Mouse (Mus musculus) spleen, postnatal 36 days (tissue): ENCODE measurements around the gene Uba7.
"Not testable (repeated sequence)": the region's sequence is repeated elsewhere in the genome, so short reads cannot be mapped to it uniquely, and the experiment has no call there.

ENCODE experiments used
- DNase-seq, 2 experiments: peaks; one replicate each; pipeline ENCODE4 v3.0.0; 2022; ENCODE audit warnings: low spot score in 2 of 2, mixed read lengths in 1 of 2

Gene Uba7

DNA sequence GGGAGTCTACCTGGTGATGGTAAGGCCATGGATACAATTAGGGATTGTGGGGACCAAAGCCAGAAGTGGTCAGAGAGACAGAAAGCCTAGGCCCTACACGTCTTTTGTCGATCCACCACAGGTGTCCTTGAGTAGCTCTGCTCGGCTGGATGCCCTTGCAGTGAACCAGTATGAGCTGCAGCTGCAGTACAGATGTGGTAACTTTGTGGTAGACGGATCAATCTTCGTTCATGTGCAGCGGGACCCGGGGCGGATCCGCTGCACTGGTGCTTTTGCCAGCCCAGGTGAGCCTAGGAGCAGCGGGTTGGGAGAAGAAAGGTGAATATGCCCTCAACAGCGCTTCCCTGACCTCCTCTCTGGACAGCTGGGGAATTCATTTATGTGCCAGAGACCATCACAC is 17.7 kb downstream of the Uba7 start:
- DNase-seq, result no peak

DNA sequence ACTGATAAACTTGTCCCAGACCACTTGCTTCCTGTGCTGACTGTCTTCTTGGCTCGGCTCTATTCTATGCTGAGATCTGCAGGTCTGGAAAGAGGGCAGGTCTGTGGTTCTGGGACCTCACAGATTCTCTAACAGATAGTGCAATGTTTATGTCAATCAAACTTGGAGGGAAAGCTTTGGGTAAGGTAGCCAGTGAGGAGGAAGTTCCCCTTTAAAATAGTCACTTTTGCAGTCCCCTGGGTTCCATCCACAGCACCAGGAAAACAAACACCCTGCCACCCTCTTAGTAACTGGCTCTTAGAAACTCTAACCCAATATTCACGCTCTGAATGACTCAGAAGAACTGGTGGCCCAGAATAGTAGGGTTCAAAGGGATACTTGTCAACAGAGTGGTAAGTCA is 19.2 kb downstream of the Uba7 start:
- DNase-seq, result no peak

DNA sequence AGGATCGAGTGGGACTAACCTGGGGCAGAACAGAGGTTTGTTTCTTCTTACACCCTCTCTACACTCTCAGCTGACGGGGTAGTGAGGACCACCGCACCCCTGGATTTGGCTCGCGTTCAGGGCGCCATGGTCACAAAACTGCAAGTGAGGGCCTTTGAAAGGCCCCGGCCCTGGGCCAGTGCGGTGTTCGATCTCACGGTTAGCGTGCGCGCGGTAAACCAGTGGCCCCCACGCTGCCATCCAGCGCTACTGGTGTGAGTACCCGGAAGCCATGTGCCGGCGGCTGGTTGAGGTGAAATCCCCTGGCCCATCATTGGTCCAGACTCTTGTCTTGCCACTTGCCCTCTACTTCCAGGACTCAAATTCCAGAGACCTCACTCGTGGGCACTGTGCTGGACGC is 20.2 kb downstream of the Uba7 start:
- no peak for DNase-seq

DNA sequence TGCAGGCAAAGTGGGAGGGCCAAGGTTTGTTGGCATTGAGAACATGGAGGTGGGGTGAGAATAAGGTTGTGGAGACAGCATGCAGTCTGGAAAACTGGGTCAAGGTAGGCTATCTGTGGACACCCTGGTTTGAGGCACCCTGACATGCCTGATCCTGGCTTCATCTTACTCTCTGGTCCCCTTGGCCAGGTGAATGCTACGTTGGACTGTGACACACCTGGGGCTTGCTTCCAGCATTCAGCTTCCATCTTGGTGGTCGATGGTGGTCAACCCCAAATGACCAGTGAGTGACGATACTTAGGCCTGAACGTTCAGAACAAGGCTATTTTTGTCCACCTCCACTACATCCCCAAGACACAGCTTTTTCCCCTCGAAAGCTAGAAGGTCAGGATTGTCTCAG is 20.7 kb downstream of the Uba7 start, which contains the start of gene Gm20662:
Gm20662 (plus strand) TSS at position 301 of the 400 bp plus-strand sequence.
- no peak for DNase-seq

DNA sequence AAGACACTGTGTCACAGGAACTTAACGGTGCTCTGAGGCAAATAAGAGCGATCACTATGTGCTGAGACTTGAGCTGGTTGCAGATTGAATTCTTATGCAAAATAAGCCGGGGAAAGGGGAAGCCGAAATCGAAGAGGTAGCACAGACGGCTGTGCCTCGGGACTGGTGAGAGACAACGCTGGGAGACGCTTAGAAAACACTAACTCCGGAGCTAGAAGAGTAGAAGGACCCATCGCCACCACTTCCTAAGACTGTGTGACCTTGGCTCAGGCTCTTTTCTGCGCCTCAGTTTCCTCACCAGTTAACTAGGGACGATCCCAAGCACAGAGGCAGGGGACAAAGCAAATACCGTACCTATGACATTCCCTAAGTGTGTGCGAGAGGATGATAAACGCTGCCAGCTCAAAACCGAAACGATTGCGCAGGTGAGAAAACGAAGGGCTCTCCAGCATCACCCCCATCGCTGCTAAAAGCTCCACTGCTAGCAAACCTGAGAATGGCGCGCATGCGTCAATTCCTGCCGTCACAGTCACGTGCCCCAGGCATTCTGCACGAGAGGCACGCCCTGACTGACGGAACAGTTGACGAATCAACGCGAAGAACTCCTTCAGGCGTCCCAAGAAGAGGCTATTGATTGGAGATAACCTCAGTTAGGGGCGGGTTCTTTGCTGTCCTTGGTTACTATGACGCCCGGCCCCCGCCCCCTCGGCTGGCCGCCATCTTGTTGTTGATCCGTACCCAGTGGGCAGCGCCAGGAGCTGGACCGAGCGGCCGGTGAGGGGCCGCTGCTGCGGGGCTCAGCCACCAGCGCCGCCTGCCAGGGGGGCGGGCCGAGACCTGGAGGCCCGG is 26.8 kb downstream of the Uba7 start, which contains the start of gene Ip6k1:
Ip6k1 (plus strand) TSS at position 580 of the 849 bp plus-strand sequence.
- DNase-seq, result peak; percentile 100

DNA sequence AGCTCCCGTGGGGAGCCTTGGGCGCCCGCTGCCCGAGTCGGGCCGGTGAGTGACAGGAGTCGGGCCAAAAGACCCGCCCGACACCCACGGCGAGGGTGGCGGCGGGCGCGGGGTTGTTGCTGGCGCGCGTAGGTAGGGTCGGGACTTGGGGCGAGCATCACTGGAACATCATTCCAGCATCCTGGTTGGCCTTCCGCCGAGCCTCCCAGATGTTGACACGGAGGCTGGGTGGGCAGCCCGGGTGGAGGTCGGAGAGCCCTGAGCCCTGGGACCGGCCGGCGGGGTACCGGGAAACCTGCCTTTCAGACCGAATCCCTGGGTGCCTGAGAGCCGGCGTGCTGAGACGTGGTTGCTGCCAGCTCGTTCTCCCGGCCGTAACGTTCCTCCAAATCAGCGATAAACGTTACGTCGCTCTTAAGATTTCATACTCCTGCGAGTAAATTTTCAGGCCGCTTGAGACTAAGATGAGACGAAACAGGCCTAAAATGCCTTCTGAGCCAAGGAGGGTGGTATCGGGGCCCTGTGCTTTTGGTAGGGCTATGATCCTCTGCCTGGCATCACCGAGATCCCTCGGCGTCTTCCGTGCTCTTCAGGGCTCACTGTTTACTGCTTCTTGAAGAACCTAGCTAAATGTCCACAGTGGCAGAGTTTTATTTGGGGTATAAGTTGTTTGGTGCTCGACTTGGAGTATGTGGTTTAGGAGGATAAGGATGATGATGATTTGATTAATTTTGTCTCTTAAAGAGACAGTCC is 27.6 kb downstream of the Uba7 start:
- DNase-seq, result no peak

DNA sequence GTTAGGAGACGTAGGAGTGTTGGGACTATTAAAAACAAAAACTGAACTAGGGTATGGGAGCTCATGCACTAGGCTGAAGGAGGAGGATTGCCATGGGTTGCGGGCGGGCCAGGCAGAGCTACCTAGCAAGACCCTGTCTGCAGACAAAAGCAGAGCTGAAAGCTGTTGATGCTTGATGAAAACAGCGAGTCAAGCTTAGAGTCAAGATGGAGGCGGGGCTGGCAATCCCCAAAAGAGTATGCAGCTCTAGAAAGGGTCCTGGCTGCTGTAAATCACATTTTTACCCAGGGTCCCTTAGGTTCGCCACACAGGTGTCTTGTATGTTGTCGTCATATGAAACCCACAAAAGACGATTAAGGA is 28.2 kb downstream of the Uba7 start:
- DNase-seq, result peak in 1 of 2 experiments; percentile 11

DNA sequence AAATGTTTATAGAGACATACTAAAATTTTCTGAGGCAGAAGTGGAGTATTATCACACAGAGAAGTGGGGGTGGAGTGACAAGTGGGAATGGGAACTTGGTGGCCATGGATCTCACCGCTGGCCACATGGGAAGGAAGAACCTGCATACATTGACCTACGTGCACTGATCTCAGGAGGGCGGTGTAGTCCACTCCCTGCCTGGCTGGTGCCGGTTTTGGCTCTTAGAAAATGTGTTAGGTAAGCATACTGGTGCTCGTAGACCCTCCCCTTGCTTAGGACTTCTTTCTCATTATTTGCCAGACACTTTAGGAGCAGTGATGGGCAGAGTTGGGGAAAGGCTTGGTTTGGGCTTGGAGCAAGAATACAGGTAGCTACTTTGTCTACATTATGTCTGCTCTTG is 32.7 kb downstream of the Uba7 start:
- DNase-seq, result no peak

DNA sequence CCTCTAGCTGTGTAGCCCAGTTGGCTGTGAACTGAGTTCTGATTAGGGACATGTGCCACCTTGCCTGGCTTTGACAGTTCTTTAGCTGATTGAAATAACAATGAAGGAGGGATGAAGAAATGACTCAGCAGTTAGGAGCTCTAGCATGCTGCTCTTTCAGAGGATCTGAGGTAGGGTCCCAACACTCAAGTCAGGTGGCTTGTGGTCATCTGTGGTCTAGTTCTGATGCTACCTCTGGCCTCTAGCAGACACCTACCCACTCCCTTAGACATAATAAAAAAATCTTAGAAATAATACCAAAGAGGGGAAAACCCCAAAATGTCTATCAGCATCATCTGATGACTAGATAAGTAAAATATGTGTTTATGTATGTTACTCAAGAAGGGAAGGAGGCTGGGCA is 35.1 kb downstream of the Uba7 start:
- DNase-seq, result no peak

DNA sequence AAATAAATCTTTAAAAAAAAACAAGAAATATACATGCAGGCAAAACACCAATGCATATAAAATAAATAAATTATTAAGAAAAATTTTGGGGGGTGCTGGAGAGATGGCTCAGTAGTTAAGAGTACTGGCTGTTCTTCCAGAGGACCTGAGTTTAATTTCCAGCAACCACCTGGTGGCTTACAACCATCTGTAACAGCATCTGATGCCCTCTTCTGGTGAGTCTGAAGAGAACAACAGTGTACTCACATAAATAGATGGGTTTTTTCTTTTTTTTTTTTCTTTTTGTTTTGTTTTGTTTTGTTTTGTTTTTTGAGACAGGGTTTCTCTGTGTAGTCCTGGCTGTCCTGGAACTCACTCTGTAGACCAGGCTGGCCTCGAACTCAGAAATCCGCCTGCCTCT is 38.3 kb downstream of the Uba7 start:
- DNase-seq, result not testable (repeated sequence)

DNA sequence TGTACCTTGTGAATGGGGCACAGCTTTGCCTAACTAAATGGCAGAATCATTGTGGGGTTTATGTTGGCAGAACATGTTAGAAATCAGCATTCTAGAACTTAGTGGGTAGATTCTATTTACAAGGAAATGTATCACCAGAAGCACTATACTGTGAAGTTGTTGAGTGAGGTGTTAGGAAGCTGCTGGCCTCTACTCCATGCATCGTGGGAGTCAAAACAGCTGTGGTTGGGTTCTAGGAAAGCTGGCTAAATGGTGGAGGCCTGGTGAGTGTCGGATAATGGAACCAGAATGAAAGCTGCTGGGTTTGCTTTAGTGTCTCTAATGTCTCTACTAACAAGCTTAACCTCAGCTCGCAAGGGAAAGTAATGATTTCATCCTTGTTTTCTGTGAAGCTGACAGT is 41.8 kb downstream of the Uba7 start:
- no peak for DNase-seq

DNA sequence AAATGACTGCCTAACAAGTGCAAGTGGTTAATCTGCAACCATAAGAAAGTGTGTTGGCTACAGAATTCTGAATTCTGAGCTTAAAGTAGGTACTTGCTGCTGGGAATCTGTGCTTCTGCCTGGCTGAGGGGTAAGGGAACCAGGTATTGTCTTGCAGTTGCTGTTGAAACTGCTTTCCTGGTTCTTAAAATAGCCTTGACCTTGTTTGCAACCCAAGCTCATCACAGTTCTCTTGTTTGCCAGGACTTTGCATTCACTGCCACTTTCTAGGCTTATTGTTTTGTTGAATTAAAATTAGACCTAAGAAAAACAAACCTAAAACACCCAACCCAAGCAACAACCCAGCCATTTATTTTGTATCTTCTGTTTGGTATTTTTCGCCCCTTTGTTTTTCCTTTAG is 45.4 kb downstream of the Uba7 start:
- no peak for DNase-seq

DNA sequence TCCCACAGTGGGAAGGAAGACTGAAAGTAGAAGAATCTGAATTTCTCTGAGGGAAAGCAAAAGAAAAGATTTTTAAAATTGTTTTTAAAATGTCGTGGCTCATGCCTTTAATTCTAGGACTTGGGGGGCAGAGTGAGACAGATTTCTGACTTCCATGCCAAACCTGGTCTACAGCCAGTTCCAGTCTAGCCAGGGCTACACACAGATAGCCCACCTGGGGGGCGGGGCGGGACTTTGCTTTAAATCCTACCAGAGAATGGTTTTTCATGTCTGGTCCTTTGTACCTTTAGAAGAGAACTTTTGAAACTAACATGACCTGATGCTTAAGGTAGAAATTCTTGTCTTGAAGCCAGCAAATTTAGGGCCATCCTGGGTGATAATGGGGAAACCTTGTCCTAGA is 47.9 kb downstream of the Uba7 start:
- DNase-seq, result no peak

DNA sequence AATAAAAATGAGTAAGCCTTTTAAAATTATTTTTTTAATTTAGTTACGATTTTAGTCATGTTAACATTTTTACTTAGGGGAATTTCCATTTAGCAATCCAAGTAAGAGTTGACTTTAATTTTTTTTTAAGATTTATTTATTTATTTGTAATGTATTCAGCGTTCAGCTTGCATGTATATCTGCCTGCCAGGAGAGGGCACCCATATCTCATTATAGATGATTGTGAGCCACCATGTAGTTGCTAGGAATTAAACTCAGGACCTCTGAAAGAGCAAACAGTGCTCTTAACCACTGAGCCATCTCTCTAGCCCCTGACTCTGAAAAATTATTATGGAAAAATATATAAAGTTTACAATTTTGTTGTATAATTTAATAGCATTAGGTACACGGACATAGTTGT is 51.3 kb downstream of the Uba7 start:
- DNase-seq, result no peak

DNA sequence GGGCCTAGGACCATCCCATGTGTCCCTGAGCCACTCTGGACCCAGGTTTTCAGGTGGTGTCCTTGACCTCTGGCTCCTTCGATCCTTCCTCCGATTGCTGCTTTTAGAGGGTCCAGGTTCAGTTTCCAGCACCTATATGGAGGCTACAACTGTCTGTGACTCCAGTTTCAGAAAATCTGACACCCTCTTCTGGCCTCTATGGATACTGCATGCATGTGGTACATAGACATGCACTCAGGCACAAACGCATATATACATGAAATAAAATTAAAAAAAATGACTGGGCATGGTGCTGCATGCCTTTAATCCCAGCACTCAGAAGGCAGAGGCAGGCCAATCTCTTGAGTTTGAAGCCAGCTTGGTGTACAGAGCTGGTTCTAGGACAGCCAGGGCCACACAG is 52.6 kb downstream of the Uba7 start:
- DNase-seq, result no peak

DNA sequence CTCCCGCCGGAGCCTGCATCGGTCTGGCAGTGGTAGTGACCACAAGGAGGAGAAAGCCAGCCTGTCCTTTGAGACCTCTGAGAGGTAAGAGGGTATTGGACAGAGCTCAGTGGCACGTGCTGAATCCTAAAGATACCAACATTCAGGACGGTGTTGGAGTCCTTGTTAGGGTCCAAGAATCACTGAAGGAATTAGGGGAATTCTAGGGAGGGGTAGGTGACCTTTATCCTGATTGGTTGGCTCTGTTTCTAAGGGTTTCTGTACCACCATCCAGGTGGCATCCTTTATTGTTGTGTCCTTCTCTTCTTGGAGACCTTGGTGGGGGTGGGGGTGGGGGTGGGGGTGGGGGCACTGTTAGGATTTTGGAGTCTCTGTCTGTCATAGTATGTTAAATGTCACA is 56.8 kb downstream of the Uba7 start:
- no peak for DNase-seq
